Mouse (Mus musculus): ENCODE data around the gene Chrna1. TPM values are rescaled to one million over a fixed set of nuclear protein-coding genes. Genes with fewer than 3 reads are reported as not detected.

Chrna1 gene
- 0.13 TPM in 1 of 4 replicates, not detected in the others for total RNA-seq (2023)

DNA sequence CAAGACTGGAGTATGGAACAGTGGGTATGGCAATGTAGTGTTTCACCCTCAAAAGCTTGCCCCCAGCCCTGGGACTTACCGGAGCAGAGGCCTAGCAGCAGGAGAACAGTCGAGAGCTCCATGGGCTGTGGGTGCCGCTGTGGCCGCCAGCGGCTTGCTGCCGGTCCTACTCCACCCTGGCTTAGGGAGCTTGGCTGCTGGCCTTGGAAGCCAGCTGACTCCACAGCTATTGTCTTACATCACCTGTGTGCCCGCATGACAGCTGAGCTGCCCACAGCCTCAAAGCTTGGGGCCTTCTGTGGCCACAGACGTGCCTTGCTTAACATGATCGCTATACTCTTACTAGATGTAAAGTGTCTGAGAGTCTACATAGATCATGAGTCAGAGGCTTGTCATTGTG, at the start of gene Chrna1:
Chrna1 (minus strand) TSS at position 173 of the 400 bp plus-strand sequence.

DNA sequence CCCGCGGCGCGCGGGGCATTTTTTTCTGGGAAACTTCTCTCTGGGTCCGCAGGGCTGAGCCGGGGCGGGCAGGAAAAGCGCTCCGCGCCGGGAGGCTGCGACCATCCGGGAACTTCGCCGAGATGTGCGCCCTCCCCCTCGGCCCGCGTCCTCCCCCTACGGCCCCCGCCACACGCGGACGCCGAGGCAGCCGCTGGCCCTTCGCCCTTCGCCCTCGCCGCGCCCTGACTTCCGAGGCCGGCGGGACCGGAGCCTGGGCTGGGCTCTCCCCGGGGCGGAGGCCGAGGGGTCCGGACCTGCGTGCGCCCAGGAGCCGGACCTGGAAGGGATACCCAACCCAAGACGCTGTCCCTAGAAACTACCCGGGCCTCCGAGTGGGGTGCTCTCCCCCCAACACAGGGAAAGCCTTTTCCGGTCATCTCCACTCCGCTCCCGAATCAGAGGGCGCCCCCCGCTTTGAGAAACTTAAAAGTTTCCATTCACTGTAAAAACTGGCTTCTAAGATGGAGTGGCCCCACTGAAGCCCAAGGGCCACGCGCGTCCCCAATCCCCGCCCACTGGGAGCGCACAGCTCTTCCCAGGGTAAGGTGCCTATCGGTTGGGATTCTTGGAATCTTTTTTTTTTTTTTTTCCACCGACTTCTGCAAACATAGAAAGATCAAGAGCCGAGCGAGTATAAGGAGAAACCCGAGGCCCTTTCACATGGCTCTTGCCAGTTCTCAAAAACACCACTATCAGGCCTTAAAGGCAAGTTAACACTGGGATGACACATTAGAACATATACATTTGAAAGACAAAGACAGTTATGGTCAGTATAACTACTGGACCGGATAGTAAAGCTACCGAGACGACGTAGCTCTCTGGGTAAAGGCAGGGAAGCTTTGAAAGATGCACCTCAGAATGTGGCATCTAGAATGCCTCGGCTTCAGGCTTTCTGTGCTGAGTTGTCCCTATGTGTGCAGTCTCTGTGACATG, 50.5 kb downstream of the Chrna1 start, which contains the start of gene Wipf1:
Wipf1 (minus strand) TSS at position 379 of the 975 bp plus-strand sequence.

Other genes starting within 250 kb of the Chrna1 start
- 14.2 to 20.2 TPM (median 17.9 TPM) in 4 replicates for gene Gpr155, start 193.8 kb downstream of the Chrna1 start, total RNA-seq (2023)
- gene Wipf1, start 50.6 kb downstream of the Chrna1 start, total RNA-seq (2023), result 194 to 210 TPM (median 202 TPM) in 4 replicates
- gene Chn1, start 195.0 kb upstream of the Chrna1 start, total RNA-seq (2023), result not detected in 4 replicates

Measured in B cell, adult 62 days (primary cell).